Mouse (Mus musculus): ENCODE measurements around the gene Sec63. TPM values are rescaled to one million over a fixed set of nuclear protein-coding genes. Genes with fewer than 3 reads are reported as not detected.

Sec63 gene
- 116 TPM for polyA plus RNA-seq (2014; fragmentation: Illumina TruSeq; extraction: RNeasy Lipid Tissue Mini Kit (QIAGEN cat#74804); ENCODE audit: low replicate concordance)

GRCm38 (mm10) chr10:42760999-42761900, at the start of gene Sec63:
Gene Sec63 (plus strand): TSS chr10:42761496.

GRCm38 (mm10) chr10:42860159-42860911, 99.0 kb downstream of the Sec63 start, which contains the start of gene Scml4:
Gene Scml4 (plus strand): TSS chr10:42860370.

Other genes with a start within 250 kb of the Sec63 start
- not detected for gene Nr2e1, start 177.9 kb upstream of the Sec63 start, polyA plus RNA-seq (2014; fragmentation: Illumina TruSeq; extraction: RNeasy Lipid Tissue Mini Kit (QIAGEN cat#74804); ENCODE audit: low replicate concordance)
- 37.5 TPM for gene Ostm1, start 177.7 kb upstream of the Sec63 start, polyA plus RNA-seq (2014; fragmentation: Illumina TruSeq; extraction: RNeasy Lipid Tissue Mini Kit (QIAGEN cat#74804); ENCODE audit: low replicate concordance)
- gene Scml4, start 98.9 kb downstream of the Sec63 start, polyA plus RNA-seq (2014; fragmentation: Illumina TruSeq; extraction: RNeasy Lipid Tissue Mini Kit (QIAGEN cat#74804); ENCODE audit: low replicate concordance) = 31.7 TPM